Mouse (Mus musculus) thymus, postnatal 4 days (tissue): ENCODE results near the gene Eaf1.

Source experiments
- DNase-seq: peaks from one replicate; pipeline ENCODE4 v3.0.0; 2021

Gene Eaf1

DNA sequence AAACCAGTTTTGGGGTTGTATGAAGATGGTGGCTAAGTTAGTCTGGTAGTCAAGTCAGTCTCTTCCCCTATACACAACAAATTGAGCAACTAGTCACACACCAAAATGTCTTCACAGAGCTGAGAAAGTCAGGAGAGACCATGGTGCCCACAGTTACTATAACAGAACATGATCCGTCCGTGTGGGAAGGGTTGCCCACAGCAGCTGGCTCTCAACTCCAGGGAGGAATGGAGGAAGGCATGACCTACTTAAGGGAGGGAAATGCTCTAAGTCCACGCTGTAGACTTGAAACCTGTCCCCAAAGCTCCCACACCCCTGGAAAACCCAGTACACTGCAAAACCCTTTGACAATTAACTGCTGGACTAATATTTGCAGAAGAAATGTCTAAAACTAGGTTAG is 16.1 kb downstream of the Eaf1 start:
- no peak for DNase-seq

DNA sequence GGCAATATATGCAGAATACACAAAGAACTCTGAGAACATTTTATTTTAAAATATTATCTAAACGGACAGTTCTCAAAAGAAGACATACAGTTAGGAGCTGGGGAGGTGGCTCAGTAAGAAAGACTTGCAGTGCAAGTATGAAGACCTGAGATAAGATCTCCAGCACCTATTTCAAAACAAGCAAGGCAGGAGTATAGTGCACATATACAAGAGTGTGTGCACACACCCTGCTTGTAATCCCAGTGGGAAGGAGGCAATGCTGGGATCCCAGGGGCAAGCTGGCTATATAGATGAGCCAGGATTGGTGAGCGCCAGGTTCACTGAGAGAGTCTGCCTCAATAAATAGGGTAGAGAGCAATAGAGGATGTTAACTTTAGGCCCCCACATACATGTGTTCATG is 21.7 kb downstream of the Eaf1 start:
- no peak for DNase-seq

DNA sequence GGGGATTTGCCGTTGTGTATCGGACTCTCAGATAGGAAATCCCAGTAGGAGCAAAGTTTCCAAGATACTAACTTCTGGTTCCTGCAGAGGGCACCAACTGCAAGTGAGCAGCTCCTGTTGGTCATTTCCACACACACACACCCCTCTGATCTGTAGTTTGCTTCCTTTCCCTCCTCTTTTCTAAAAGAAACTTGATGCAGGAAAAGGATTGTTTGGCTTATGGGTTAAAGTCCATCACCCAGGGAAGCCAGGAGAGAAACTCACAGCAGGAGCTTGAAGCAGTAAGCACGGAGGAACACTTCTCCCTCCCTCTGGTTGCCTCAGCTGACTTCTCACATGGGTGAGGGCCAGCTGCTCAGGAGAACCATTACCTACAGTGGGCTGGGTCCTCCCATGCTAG is 25.0 kb downstream of the Eaf1 start:
- no peak for DNase-seq

DNA sequence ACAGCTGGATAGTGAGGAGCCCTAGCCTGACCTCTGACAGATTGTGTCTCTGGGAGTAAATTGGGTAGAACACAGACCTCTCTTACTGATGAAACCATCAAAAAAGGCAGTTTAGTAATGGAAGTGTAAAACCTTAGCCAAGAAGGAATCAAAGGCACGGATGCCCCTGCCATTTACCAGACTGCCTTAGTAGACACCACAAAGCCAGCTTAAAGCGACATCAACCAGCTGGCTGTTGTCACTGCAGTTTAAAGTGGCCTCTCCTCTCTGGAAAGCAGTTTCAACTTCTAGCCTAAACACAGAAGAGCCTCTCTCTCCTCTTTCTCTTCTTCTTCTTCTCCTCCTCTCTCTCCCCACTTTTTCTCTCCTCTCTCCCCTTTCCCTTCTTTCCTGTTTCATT is 27.1 kb downstream of the Eaf1 start:
- DNase-seq = peak; percentile 71

DNA sequence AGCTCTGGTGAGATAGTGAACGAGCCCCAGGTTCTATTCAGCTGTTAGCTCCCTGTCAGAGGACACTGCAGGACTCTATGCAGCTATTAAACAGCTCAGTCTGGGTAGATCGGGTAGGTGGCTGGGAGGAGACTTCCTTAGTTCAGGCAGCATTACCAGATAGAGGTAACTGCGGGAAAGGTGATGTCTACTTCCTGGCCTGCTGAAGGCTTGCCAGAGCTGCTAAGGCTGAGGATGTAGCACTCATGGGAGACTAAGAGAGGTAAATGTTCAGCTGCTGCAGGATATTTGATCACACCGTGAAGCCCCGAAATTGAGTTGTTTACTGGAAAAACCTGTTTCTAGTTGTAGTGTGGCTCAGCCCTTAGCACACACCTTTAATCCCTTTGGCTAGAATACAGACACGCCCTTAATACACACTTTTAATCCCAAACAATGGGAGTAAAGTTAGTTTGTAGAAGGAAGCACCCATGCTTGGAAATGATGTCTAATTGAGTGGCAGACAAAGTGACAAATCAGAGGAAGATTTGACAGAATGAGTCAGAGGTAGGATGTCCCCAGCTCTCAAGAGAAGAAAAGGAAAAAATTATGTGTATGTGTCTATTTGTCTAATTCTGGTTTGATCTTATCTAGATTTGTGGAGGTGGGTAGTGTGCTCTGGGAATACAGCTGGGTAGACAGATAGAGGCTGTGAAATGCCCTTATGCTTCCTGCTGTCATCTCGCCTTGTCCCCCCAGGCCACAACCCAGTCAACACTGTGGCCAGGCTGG is 31.0 kb downstream of the Eaf1 start:
- no peak for DNase-seq

DNA sequence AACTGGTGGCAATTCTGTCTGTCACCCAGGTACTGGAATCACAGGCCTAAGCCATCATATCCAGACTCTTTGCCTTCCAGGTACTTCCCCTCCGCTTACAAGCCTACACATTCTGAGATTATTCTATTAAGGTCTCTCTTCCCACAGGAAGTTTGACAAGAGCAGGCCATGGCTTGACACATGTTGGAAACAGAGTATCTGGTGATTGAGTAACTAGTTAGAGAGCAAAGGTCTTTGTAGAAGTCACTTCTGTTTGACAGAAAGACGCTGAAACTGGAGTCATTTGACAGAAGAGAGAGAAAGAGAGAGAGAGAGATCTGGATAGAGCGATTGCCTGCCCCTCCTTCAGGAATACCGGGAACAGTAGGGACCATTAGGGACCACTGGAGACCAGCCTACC is 36.6 kb downstream of the Eaf1 start:
- no peak for DNase-seq

DNA sequence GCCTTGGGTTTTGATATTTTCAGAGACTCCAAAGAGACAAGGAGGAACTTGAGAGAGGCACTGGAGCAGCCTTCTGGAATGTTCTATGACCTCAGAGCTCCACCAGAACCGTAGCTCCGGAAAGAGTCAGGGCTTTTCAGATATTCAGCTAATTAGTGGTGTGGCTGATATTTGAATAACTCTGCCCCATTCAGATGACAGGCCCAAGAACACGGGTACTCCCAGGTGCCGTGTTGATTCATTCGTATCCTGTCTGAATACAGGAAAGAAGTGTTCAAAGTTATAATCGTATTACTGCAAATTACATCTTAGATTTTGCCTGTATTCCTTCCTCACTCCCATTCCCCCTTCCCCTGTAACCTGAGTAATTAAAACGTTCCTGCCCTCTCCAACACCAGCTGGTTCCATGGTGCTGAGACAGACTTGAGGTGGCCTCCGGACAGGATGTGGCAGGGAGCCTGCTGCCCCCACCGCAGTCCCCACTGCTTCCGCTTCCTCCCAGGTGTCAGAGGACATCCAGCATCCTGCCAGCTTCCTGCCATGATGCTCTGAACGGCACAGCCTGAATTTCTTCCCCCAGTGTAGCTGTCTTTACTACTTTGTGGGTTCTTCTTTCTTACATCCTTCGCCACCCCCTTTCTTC is 37.4 kb downstream of the Eaf1 start:
- DNase-seq = peak; percentile 84

DNA sequence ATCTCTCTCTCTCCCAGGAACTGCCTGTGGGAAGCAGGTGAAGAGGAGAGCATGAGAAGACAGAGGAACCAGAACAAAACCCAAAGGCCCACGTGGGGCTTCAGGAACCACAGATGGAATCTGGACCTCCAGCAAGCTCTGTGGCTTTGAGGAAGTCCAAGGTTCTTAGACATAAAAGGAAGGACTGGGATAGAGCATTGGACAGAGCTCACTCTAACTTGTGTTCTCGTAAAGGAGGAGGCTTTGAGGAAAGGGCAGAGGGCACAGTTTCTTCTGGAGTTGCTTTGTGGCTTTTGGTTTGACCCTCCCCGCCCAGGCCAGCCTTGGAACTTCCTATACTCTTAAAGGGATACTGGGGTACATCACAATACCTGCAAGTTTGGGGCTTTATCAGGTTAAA is 38.5 kb downstream of the Eaf1 start:
- DNase-seq = peak; percentile 47

DNA sequence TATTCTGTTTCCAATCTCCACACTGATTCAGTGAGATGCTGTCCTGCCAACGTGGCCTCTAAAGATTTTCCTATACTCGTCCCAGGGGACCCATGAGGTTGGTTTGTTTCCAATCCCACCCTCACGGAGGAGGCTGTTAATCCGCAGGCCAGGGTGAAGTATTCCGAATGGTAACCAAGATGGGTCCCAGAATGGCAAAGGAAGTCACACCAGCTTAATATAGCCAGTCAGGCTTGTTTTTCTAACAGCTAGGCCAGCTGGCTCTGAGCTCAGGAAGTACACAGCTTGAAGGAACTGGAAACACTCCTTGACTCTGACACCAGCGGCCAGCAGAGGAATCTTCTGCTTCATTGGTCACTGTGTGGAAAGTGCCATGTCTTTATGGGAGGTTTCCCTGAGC is 43.1 kb downstream of the Eaf1 start:
- peak; percentile 37 for DNase-seq

DNA sequence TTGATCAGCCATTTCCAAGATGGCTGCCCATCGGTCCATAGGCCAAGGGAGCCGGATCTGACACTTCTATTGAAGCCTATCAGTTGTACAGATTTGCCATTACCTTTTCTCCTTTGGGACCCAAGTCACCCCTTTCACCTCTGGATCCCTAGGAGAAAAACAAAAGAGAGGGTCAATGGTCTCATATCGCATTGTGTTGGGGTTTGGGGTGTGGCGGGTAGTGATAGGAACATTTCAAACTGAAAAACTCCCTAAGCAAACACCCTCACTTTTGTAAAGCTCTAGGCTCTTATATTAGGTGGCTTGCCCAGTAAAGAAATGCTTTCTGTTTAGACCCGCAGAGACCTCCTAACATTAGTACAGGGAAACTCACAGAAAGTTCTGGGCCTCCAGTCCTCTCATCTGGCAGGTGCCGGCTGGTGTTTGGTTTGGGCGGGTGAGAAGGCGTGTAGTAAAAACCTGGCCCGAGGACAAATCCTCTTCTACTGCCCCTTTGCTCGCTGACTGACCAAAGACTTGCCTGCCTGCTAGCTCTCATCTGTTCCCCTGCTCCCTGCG is 49.8 kb downstream of the Eaf1 start:
- DNase-seq = no peak

DNA sequence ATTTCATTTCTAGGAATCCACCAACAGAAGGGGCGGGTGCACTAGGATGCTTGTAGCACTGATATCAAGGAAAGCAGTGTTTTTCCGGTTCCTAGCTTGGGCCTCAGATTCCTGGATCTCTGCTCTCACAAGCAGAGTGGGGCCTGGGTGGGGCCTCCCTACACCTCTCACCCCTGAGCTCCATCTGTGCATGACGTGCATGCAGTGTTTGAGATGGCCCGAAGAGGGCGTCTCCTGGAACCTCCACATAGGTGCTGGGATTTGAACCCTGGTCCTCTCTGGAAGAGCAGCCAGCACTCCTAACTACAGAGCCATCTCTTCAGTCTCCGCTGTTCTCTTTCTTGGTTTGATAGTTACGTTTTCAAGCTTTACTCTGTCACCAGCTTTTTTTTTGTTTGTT is 60.8 kb downstream of the Eaf1 start:
- DNase-seq = peak; percentile 81

DNA sequence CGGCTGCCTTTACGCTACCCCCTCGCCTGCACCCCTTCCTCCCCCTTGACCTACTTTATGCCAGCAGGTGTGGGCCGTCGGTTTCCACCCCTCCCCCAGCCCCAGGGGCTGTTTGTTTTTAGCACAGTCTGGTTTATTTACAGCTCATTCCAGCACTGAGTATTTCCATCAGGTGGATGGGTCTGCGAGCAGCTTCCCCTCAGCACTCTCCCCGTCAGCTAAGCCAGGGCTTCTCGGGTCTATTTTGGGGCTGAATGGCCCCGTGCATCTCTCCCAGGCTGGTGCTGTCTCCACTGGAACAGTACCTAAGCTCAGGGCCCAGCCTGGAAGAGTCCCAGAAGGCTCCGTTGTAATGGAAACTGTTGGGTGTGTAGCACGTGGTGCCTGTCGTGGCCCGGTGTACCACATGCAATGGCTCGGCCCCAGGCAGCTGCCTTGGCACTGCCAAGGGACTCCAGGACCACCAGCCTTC is 61.8 kb downstream of the Eaf1 start:
- DNase-seq = peak; percentile 94

DNA sequence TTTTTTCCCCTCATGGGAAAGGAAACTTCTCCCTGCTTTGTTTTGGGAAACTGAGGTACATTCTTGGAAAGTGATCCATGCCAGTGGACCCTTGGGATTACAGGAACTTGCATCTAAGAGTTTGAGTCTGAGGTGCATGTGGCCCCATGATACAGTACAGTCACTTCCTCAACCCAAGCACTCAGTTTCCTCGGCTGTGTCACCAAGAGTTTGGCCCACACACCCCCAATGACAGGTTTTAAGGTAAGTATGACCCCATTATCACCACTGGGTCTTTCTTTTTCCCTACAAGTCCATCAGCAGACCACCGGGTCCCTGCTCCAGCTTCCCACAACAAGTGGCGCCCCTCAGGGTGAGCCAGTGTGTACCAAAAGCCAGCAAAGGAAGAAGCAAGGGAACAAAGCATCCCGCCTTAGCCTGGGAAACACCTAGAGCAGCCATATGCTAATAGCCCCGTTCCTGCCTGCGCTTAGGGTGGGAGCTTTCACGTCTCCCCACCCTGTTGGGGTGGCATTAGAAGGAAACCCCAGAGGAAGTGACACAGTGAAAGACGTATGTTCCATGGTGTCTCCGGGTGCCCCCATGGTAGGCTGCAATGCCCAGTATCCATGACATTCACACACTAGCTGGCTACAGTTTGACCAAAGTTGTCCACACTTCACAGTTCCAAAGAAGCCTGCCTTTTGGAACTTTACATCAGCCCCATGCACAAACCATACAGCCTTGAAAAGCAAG is 62.5 kb downstream of the Eaf1 start:
- peak; percentile 58 for DNase-seq

DNA sequence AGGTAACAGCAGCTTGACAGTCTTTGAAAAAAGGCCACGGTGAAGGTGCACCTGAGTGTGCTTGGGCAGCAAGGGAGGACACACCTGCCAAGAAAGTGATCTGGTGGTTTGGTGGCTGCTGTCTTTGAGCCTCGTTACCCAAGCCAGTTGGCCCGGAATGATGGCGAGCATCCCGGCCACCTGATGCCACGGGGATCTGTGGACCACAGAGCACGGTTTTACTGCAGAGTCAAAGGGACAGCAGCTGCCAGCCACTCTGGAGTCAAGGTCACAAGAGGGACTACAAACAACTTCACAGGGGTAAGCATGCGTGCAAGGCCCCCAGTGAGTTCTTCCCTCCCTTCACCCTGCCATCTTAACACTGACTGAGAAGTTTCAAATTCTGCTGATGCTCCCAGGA is 63.1 kb downstream of the Eaf1 start:
- DNase-seq = peak; percentile 61

DNA sequence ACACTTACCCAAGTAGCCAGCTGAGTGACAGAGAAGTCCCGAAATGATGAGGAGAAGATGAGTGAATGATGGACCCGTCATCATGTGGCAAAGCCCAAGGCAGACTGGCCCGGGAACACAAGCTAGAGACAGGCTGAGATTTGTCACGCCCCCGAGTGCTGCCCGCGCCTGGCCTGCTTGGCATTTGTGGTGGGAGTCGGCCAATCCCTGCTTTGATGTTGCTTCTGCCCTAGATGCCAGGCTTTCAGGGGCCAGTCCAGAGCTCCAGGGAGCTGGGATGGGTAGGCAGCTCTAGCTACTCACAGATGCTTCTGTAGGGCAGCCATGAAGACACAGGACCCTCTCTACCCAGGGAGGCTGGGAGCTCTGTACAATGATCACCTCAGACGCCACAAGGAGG is 63.6 kb downstream of the Eaf1 start:
- DNase-seq = no peak

DNA sequence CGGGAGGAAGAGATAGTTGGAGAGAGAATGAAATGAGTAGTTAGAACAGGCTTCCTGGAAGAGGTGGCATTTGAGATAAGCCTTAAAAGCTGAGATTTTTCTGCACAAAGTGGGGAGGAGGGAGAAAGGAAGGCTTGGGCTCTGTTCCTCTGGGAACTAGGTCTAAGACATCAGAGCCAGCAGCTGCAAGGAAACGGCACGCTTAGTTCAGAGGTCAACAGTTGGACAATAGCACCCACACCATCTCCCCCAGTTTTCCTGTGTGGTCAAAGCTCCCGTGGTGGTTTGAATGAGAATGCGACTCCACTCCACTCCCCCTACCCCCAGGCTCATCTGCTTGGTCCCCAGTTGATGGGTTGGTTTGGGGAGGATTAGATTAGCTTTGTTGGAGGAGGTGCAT is 65.0 kb downstream of the Eaf1 start:
- DNase-seq = no peak
